Mouse (Mus musculus): ENCODE results near the gene Ltbp1. TPM values are rescaled to one million over a fixed set of nuclear protein-coding genes. Genes with fewer than 3 reads are reported as not detected.

Ltbp1 gene
- polyA plus RNA-seq, 1 experiment from 2014 or later, result 8.5 TPM

GRCm38 (mm10) chr17:75369351-75369750 lies 364.0 kb downstream of the Ltbp1 start:
- Histone ChIP-seq H3K36me3 (ENCODE audit: control insufficient read depth, insufficient read depth) (no peaks in the 10 kb centered on the region), H3K27me3 (replicated peaks; ENCODE audit: control insufficient read depth, insufficient read depth, low read length) (no peaks in the 10 kb centered on the region), H3K9ac (ENCODE audit: low read depth, low read length) (no peak overlapping the region), H3K27ac (ENCODE audit: low read depth, low read length) (no peak overlapping the region), H3K9me3 (ENCODE audit: control insufficient read depth) (no peaks in the 10 kb centered on the region), H3K4me2 (replicated peaks; ENCODE audit: low read depth) (no peak overlapping the region), H3K4me1 (replicated peaks; ENCODE audit: control insufficient read depth, insufficient read depth, low read length) (no peaks in the 10 kb centered on the region), H3K4me3 (ENCODE audit: low read depth, low read length) (no peak overlapping the region)
- peak; percentile 63 for TF ChIP-seq CTCF (IDR thresholded peaks at IDR 0.05; ENCODE audit: low read depth)
- no peak for ATAC-seq
- 65% methylated on average over 7 of the region's 7 CpGs for WGBS

DNA sequence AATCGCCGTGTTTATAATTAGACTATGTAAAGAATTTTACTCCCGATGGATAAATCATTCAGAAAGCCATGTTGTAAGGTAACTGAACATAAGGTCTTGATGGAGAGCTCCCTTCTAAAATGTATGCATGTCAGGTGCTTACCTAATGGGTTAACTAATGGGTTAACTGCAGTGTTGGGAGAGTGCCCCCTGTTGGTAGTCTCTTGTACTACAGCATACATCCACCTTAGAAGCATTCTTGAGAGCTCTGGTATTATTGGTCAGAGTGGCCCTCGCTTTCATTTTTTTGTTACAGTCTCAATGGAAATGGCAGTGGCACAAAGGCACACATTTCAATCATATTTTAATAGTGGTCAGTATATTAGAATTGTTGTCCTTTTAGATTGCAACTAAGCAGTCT lies 364.8 kb downstream of the Ltbp1 start:
- Histone ChIP-seq H3K36me3 (ENCODE audit: control insufficient read depth, insufficient read depth) (no peaks in the 10 kb centered on the region), H3K9me3 (ENCODE audit: control insufficient read depth) (no peaks in the 10 kb centered on the region), H3K27ac (ENCODE audit: low read depth, low read length) (no peak overlapping the region), H3K9ac (ENCODE audit: low read depth, low read length) (no peak overlapping the region), H3K4me1 (replicated peaks; ENCODE audit: control insufficient read depth, insufficient read depth, low read length) (no peaks in the 10 kb centered on the region), H3K4me2 (replicated peaks; ENCODE audit: low read depth) (no peak overlapping the region), H3K27me3 (replicated peaks; ENCODE audit: control insufficient read depth, insufficient read depth, low read length) (no peaks in the 10 kb centered on the region), H3K4me3 (ENCODE audit: low read depth, low read length) (no peak overlapping the region)
- TF ChIP-seq CTCF (IDR thresholded peaks at IDR 0.05; ENCODE audit: low read depth), result peak; percentile 74
- ATAC-seq, result no peak
- WGBS, result 94% methylated on average over 4 of the region's 4 CpGs

GRCm38 (mm10) chr17:75371650-75372049 lies 366.3 kb downstream of the Ltbp1 start:
- Histone ChIP-seq H3K9me3 (ENCODE audit: control insufficient read depth) (no peaks in the 10 kb centered on the region), H3K4me2 (replicated peaks; ENCODE audit: low read depth) (no peak overlapping the region), H3K4me1 (replicated peaks; ENCODE audit: control insufficient read depth, insufficient read depth, low read length) (no peaks in the 10 kb centered on the region), H3K27ac (ENCODE audit: low read depth, low read length) (no peak overlapping the region), H3K36me3 (ENCODE audit: control insufficient read depth, insufficient read depth) (no peaks in the 10 kb centered on the region), H3K4me3 (ENCODE audit: low read depth, low read length) (no peak overlapping the region), H3K27me3 (replicated peaks; ENCODE audit: control insufficient read depth, insufficient read depth, low read length) (no peaks in the 10 kb centered on the region), H3K9ac (ENCODE audit: low read depth, low read length) (no peak overlapping the region)
- ATAC-seq, result no peak
- no peak for TF ChIP-seq CTCF (IDR thresholded peaks at IDR 0.05; ENCODE audit: low read depth)
- 88% methylated on average over 11 of the region's 11 CpGs for WGBS

GRCm38 (mm10) chr17:75372371-75372770 lies 367.0 kb downstream of the Ltbp1 start:
- no peak overlapping the region for H3K4me2 ChIP-seq (replicated peaks; ENCODE audit: low read depth)
- H3K36me3 ChIP-seq (ENCODE audit: control insufficient read depth, insufficient read depth), result no peaks in the 10 kb centered on the region
- H3K27me3 ChIP-seq (replicated peaks; ENCODE audit: control insufficient read depth, insufficient read depth, low read length), result no peaks in the 10 kb centered on the region
- H3K4me1 ChIP-seq (replicated peaks; ENCODE audit: control insufficient read depth, insufficient read depth, low read length), result no peaks in the 10 kb centered on the region
- no peak overlapping the region for H3K27ac ChIP-seq (ENCODE audit: low read depth, low read length)
- H3K9me3 ChIP-seq (ENCODE audit: control insufficient read depth), result no peaks in the 10 kb centered on the region
- 57% methylated on average over 3 of the region's 3 CpGs for WGBS
- no peak overlapping the region for H3K9ac ChIP-seq (ENCODE audit: low read depth, low read length)
- no peak for ATAC-seq
- no peak overlapping the region for H3K4me3 ChIP-seq (ENCODE audit: low read depth, low read length)
- peak; percentile 87 for TF ChIP-seq CTCF (IDR thresholded peaks at IDR 0.05; ENCODE audit: low read depth)

DNA sequence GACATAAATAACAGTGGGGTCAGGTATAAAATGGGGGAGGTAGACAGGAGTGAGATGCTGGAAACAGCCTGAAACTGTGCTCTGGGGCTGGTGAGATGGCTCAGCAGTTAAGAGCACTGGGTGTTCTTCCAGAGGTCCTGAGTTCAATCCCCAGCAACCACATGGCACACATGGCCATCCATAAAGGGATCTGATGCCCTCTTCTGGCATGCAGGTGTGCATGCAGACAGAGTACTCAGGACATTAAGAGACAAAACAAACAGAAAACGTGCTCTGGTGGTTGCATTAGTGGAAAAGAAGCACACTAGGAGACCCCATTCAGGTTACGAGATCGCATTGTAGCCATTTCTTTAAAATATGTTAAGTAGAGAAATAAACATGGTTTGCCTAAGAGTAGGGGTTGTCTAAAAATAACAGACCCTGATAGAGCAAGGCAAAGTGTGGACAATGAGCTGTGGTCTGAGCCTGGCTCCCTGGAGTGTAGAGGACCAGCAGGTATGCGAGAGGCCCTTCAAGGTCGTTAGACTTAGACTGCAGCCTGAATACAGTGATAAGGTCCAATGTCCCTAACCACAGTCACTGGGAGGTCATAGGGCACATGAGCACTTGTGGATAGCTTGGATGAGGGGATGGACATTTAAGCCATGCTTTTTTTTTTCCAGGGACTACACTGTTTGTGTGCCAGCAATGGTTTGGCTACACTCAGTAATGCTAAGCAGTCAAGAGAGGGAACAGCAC lies 369.1 kb downstream of the Ltbp1 start:
- H3K4me3 ChIP-seq (ENCODE audit: low read depth, low read length), result no peak overlapping the region
- ATAC-seq, result no peak
- H3K27ac ChIP-seq (ENCODE audit: low read depth, low read length), result no peak overlapping the region
- peak; percentile 51 for TF ChIP-seq CTCF (IDR thresholded peaks at IDR 0.05; ENCODE audit: low read depth)
- H3K4me1 ChIP-seq (replicated peaks; ENCODE audit: control insufficient read depth, insufficient read depth, low read length), result no peaks in the 10 kb centered on the region
- 65% methylated on average over 5 of the region's 5 CpGs for WGBS
- no peaks in the 10 kb centered on the region for H3K36me3 ChIP-seq (ENCODE audit: control insufficient read depth, insufficient read depth)
- no peak overlapping the region for H3K9ac ChIP-seq (ENCODE audit: low read depth, low read length)
- H3K9me3 ChIP-seq (ENCODE audit: control insufficient read depth), result no peaks in the 10 kb centered on the region
- H3K4me2 ChIP-seq (replicated peaks; ENCODE audit: low read depth), result no peak overlapping the region
- no peaks in the 10 kb centered on the region for H3K27me3 ChIP-seq (replicated peaks; ENCODE audit: control insufficient read depth, insufficient read depth, low read length)

GRCm38 (mm10) chr17:75378256-75378871 lies 373.0 kb downstream of the Ltbp1 start:
- ATAC-seq, result peak; percentile 73
- H3K4me3 ChIP-seq (ENCODE audit: low read depth, low read length), result no peak overlapping the region
- no peak for TF ChIP-seq CTCF (IDR thresholded peaks at IDR 0.05; ENCODE audit: low read depth)
- no peaks in the 10 kb centered on the region for H3K36me3 ChIP-seq (ENCODE audit: control insufficient read depth, insufficient read depth)
- no peak overlapping the region for H3K27ac ChIP-seq (ENCODE audit: low read depth, low read length)
- 41% methylated on average over 9 of the region's 9 CpGs for WGBS
- H3K9me3 ChIP-seq (ENCODE audit: control insufficient read depth), result no peaks in the 10 kb centered on the region
- H3K4me2 ChIP-seq (replicated peaks; ENCODE audit: low read depth), result no peak overlapping the region
- no peaks in the 10 kb centered on the region for H3K27me3 ChIP-seq (replicated peaks; ENCODE audit: control insufficient read depth, insufficient read depth, low read length)
- H3K4me1 ChIP-seq (replicated peaks; ENCODE audit: control insufficient read depth, insufficient read depth, low read length), result no peaks in the 10 kb centered on the region
- no peak overlapping the region for H3K9ac ChIP-seq (ENCODE audit: low read depth, low read length)
